Mouse (Mus musculus): ENCODE results near the gene Wwox. TPM values are rescaled to one million over a fixed set of nuclear protein-coding genes. Genes with fewer than 3 reads are reported as not detected.

Wwox gene
- polyA plus RNA-seq, 1 experiment from 2014 or later: 10.5 TPM

- ATAC-seq (ENCODE audit: insufficient number of reproducible peaks, insufficient read depth, low FRiP score, low TSS enrichment): no peak
- Histone ChIP-seq H3K9me3 (no peaks in the 10 kb centered on the region), H3K27ac (no peak overlapping the region), H3K9ac (no peak overlapping the region), H3K4me2 (replicated peaks) (no peak overlapping the region), H3K4me3 (no peak overlapping the region), H3K36me3 (no peaks in the 10 kb centered on the region), H3K27me3 (no peaks in the 10 kb centered on the region), H3K4me1 (peaks cover 14% of the 10 kb centered on the region)
- WGBS: 50% methylated on average over 13 of the region's 13 CpGs
Measured at GRCm38 (mm10) chr8:115186121-115186811, 746.8 kb downstream of the Wwox start.

- 15% methylated on average over 1 of the region's 2 CpGs for WGBS
- Histone ChIP-seq H3K9me3 (no peaks in the 10 kb centered on the region), H3K4me1 (peaks cover 14% of the 10 kb centered on the region), H3K36me3 (no peaks in the 10 kb centered on the region), H3K27ac (no peak overlapping the region; the same call in 1 of the 2 replicates), H3K4me2 (replicated peaks) (no peak overlapping the region), H3K9ac (no peak overlapping the region), H3K4me3 (no peak overlapping the region), H3K27me3 (no peaks in the 10 kb centered on the region)
- ATAC-seq (ENCODE audit: insufficient number of reproducible peaks, insufficient read depth, low FRiP score, low TSS enrichment): no peak
Measured at GRCm38 (mm10) chr8:115186882-115187281, 747.4 kb downstream of the Wwox start.

- H3K4me3 ChIP-seq: no peak overlapping the region
- ATAC-seq (ENCODE audit: insufficient number of reproducible peaks, insufficient read depth, low FRiP score, low TSS enrichment): no peak
- H3K27me3 ChIP-seq: no peaks in the 10 kb centered on the region
- 81% methylated on average over 4 of the region's 4 CpGs for WGBS
- H3K36me3 ChIP-seq: no peaks in the 10 kb centered on the region
- H3K4me2 ChIP-seq (replicated peaks): no peak overlapping the region
- no peak overlapping the region for H3K27ac ChIP-seq
- no peak overlapping the region for H3K9ac ChIP-seq
- peaks cover 14% of the 10 kb centered on the region for H3K4me1 ChIP-seq
- no peaks in the 10 kb centered on the region for H3K9me3 ChIP-seq
Measured at GRCm38 (mm10) chr8:115188446-115188845, 749.0 kb downstream of the Wwox start.

GRCm38 (mm10) chr8:115189836-115190235 is 750.4 kb downstream of the Wwox start:
- H3K27me3 ChIP-seq: no peaks in the 10 kb centered on the region
- H3K4me1 ChIP-seq: peaks cover 14% of the 10 kb centered on the region
- H3K9me3 ChIP-seq: no peaks in the 10 kb centered on the region
- no peaks in the 10 kb centered on the region for H3K36me3 ChIP-seq
- no peak overlapping the region for H3K27ac ChIP-seq
- H3K4me2 ChIP-seq (replicated peaks): no peak overlapping the region
- no peak for ATAC-seq (ENCODE audit: insufficient number of reproducible peaks, insufficient read depth, low FRiP score, low TSS enrichment)
- 64% methylated on average over 11 of the region's 11 CpGs for WGBS
- H3K9ac ChIP-seq: no peak overlapping the region
- H3K4me3 ChIP-seq: no peak overlapping the region

GRCm38 (mm10) chr8:115193767-115194166 is 754.3 kb downstream of the Wwox start:
- ATAC-seq (ENCODE audit: insufficient number of reproducible peaks, insufficient read depth, low FRiP score, low TSS enrichment): no peak
- H3K4me3 ChIP-seq: no peak overlapping the region
- WGBS: 97% methylated on average over 2 of the region's 2 CpGs
- no peaks in the 10 kb centered on the region for H3K36me3 ChIP-seq
- no peak overlapping the region for H3K4me2 ChIP-seq (replicated peaks)
- H3K27me3 ChIP-seq: peaks cover 7% of the 10 kb centered on the region; the same call in 1 of the 2 replicates
- no peak overlapping the region for H3K9ac ChIP-seq
- no peak overlapping the region for H3K27ac ChIP-seq
- no peaks in the 10 kb centered on the region for H3K4me1 ChIP-seq
- 0 out of 2 replicates have a peak, but pooled peaks cover 6% of the 10 kb centered on the region for H3K9me3 ChIP-seq

- no peak overlapping the region for H3K4me2 ChIP-seq (replicated peaks)
- no peaks in the 10 kb centered on the region for H3K36me3 ChIP-seq
- H3K27me3 ChIP-seq: peaks cover 11% of the 10 kb centered on the region; the same call in 1 of the 2 replicates
- H3K4me1 ChIP-seq: peaks cover 7% of the 10 kb centered on the region
- ATAC-seq (ENCODE audit: insufficient number of reproducible peaks, insufficient read depth, low FRiP score, low TSS enrichment): no peak
- no peak overlapping the region for H3K4me3 ChIP-seq
- H3K27ac ChIP-seq: no peak overlapping the region
- no peak overlapping the region for H3K9ac ChIP-seq
- 88% methylated on average over 10 of the region's 10 CpGs for WGBS
- 0 out of 2 replicates have a peak, but pooled peaks cover 6% of the 10 kb centered on the region for H3K9me3 ChIP-seq
Measured at GRCm38 (mm10) chr8:115195334-115195733, 755.9 kb downstream of the Wwox start.

- Histone ChIP-seq H3K27ac (no peak overlapping the region), H3K27me3 (peaks cover 11% of the 10 kb centered on the region; the same call in 1 of the 2 replicates), H3K9ac (no peak overlapping the region), H3K36me3 (no peaks in the 10 kb centered on the region), H3K4me3 (no peak overlapping the region), H3K4me1 (peaks cover 7% of the 10 kb centered on the region), H3K9me3 (0 out of 2 replicates have a peak, but pooled peaks cover 6% of the 10 kb centered on the region), H3K4me2 (replicated peaks) (no peak overlapping the region)
- 61% methylated on average over 2 of the region's 2 CpGs for WGBS
- ATAC-seq (ENCODE audit: insufficient number of reproducible peaks, insufficient read depth, low FRiP score, low TSS enrichment): no peak
Measured at GRCm38 (mm10) chr8:115196859-115197258, 757.4 kb downstream of the Wwox start.

GRCm38 (mm10) chr8:115199204-115199603 is 759.7 kb downstream of the Wwox start:
- 15% methylated on average over 4 of the region's 4 CpGs for WGBS
- no peak for ATAC-seq (ENCODE audit: insufficient number of reproducible peaks, insufficient read depth, low FRiP score, low TSS enrichment)
- Histone ChIP-seq H3K9me3 (0 out of 2 replicates have a peak, but pooled peaks cover 6% of the 10 kb centered on the region), H3K4me2 (replicated peaks) (no peak overlapping the region), H3K27me3 (peaks cover 11% of the 10 kb centered on the region; the same call in 1 of the 2 replicates), H3K4me1 (peaks cover 8% of the 10 kb centered on the region), H3K27ac (no peak overlapping the region), H3K4me3 (no peak overlapping the region), H3K36me3 (no peaks in the 10 kb centered on the region), H3K9ac (no peak overlapping the region)

- Histone ChIP-seq H3K9me3 (0 out of 2 replicates have a peak, but pooled peaks cover 6% of the 10 kb centered on the region), H3K4me3 (no peak overlapping the region), H3K4me1 (peaks cover 12% of the 10 kb centered on the region), H3K27ac (no peak overlapping the region), H3K27me3 (peaks cover 11% of the 10 kb centered on the region; the same call in 1 of the 2 replicates), H3K9ac (no peak overlapping the region), H3K4me2 (replicated peaks) (no peak overlapping the region), H3K36me3 (no peaks in the 10 kb centered on the region)
- WGBS: 17% methylated on average over 14 of the region's 14 CpGs
- no peak for ATAC-seq (ENCODE audit: insufficient number of reproducible peaks, insufficient read depth, low FRiP score, low TSS enrichment)
Measured at GRCm38 (mm10) chr8:115199616-115200150, 760.2 kb downstream of the Wwox start.

GRCm38 (mm10) chr8:115201726-115202125 is 762.3 kb downstream of the Wwox start:
- H3K27me3 ChIP-seq: peaks cover 11% of the 10 kb centered on the region; the same call in 1 of the 2 replicates
- WGBS: 46% methylated on average over 7 of the region's 7 CpGs
- ATAC-seq (ENCODE audit: insufficient number of reproducible peaks, insufficient read depth, low FRiP score, low TSS enrichment): no peak
- no peaks in the 10 kb centered on the region for H3K9me3 ChIP-seq
- no peak overlapping the region for H3K4me2 ChIP-seq (replicated peaks)
- no peak overlapping the region for H3K4me3 ChIP-seq
- peaks cover 14% of the 10 kb centered on the region for H3K4me1 ChIP-seq
- H3K36me3 ChIP-seq: no peaks in the 10 kb centered on the region
- H3K27ac ChIP-seq: no peak overlapping the region
- no peak overlapping the region for H3K9ac ChIP-seq

- no peak overlapping the region for H3K9ac ChIP-seq
- H3K4me2 ChIP-seq (replicated peaks): no peak overlapping the region
- no peaks in the 10 kb centered on the region; the same call in 1 of the 2 replicates for H3K27me3 ChIP-seq
- H3K4me1 ChIP-seq: peaks cover 31% of the 10 kb centered on the region
- WGBS: 89% methylated on average over 11 of the region's 11 CpGs
- no peak overlapping the region for H3K4me3 ChIP-seq
- no peaks in the 10 kb centered on the region for H3K36me3 ChIP-seq
- H3K27ac ChIP-seq: no peak overlapping the region
- H3K9me3 ChIP-seq: no peaks in the 10 kb centered on the region
- ATAC-seq (ENCODE audit: insufficient number of reproducible peaks, insufficient read depth, low FRiP score, low TSS enrichment): no peak
Measured at GRCm38 (mm10) chr8:115207480-115207879, 768.0 kb downstream of the Wwox start.
